Mouse (Mus musculus) adrenal gland, adult 2 months (tissue): ENCODE measurements at regions not wholly inside any gene's neighbourhood (a gene's known extent, or its start where the extent isn't known, plus 50 kb on each side); places are given as distances from the start of the nearest gene placed in this dataset.

Source experiments
- DNase-seq: peaks from one replicate; pipeline ENCODE4 v3.0.0; 2021

- DNase-seq, result no peak
Observed at GRCm38 (mm10) chr2:51327081-51327480, 178.2 kb upstream of the Rnd3 start.

DNA sequence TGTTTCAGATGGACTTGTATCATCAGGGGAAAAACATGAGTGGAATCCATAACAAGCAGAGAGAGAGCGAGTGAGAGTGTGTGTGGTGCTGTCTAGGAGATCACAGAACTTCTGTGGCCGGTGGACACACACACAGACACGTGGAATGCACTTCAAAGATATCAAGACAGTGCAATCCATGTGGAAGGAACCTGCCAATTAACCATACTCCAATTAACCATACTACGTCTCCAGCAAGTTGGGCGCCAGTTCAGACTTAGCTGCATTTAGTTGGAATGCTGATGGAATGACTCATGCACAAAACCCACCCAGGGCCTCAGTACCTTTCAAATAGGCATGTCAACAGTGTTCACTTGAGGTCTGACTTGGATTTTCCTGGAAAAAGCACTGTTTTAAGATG is 172.8 kb upstream of the Rnd3 start:
- DNase-seq, result no peak

GRCm38 (mm10) chr2:51316452-51316851 is 167.5 kb upstream of the Rnd3 start:
- DNase-seq, result no peak

DNA sequence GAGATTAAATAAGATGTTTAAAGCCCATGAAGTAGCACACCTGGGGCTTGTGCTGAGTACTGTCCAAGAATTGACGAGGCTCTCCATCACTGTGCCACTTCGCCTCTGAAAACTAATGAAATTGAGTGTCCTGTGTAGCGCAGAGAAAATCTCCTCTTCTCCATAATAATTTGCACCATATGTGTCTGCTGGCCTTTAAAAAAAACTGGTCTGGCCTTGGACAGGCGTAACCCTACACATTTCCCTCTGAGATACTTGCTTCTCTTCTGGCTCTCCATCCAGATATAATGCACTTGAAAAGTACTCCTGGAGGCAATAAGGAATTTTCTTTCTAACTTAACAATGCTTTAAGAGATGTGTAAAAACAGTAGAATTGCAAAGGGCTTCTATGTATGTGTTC is 164.5 kb upstream of the Rnd3 start:
- DNase-seq, result no peak

GRCm38 (mm10) chr2:51306257-51306656 is 157.3 kb upstream of the Rnd3 start:
- no peak for DNase-seq

- DNase-seq, result peak; percentile 76
Observed at GRCm38 (mm10) chr2:51305411-51305810, 156.5 kb upstream of the Rnd3 start.

GRCm38 (mm10) chr2:51304694-51305093 is 155.8 kb upstream of the Rnd3 start:
- DNase-seq, result peak; percentile 55

DNA sequence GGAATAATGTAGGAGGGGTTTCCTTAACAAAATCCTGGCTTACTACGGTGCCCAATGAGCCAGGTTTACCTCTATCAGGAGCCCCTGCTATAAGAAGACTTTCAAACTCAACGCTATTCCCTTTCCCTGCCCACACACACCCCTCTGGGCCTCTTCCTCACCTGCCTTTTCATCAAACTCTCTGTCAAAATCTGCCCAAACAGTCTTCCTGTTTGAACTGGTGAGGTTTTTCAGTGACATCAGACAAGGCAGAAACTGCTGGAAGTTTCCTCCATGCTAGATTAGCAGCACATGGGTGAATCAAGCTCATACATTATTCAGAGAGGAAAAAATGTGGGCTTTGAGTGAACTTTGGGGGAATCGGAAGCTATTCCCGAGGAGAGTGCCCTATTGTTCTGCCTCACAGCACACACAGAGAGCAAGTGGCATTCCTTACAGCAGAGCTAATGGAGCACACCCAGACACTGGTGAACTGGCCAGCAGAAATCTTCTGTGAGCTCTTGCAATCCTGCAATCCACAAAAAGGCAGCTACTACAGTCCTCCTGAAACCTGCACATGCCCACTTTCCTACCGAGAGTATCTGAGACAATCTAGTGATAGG is 141.8 kb upstream of the Rnd3 start:
- no peak for DNase-seq

- DNase-seq, result no peak
Observed at GRCm38 (mm10) chr2:51288678-51289077, 139.8 kb upstream of the Rnd3 start.

GRCm38 (mm10) chr2:51285632-51286031 is 136.7 kb upstream of the Rnd3 start:
- DNase-seq, result no peak

- no peak for DNase-seq
Observed at GRCm38 (mm10) chr2:51284781-51285225, 135.9 kb upstream of the Rnd3 start.

GRCm38 (mm10) chr2:51279396-51280045 is 130.6 kb upstream of the Rnd3 start:
- DNase-seq, result no peak

DNA sequence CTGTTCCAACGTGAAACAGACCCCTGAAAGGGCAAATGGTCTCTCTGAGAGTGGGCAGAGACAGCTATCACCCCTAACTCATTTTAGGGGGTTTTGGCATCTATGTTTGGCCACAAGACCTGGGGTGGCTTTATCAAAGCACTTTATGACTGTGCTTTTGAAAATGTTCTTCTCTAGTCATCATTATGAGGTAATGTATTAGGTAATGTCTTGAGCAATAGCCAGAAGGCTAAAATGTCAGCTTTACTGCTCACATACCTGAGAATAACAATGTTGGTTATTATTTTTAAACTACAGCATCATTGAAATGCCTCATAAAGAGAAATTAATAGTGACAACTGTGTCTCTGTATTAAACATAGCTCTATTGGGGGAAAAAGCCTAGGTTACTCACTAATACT is 129.9 kb upstream of the Rnd3 start:
- DNase-seq, result no peak

DNA sequence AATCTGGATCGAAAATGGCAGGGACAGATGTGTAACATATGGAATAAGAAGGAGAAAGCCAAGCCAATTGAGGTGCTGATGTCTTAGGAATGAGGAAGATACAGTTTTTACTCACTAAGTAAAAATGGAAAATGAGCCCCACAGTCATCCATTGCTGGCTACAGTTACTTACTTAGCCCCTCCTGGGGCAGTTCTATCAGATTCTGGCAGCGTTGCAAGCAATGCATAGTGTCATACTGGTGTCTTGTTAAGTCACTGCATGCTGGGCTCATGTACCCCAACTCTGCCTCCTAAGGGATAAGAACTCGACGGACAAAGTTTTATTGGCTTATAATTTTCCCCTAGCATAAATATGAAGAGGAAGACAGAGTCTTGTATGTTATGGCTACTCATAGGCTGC is 129.4 kb upstream of the Rnd3 start:
- no peak for DNase-seq

DNA sequence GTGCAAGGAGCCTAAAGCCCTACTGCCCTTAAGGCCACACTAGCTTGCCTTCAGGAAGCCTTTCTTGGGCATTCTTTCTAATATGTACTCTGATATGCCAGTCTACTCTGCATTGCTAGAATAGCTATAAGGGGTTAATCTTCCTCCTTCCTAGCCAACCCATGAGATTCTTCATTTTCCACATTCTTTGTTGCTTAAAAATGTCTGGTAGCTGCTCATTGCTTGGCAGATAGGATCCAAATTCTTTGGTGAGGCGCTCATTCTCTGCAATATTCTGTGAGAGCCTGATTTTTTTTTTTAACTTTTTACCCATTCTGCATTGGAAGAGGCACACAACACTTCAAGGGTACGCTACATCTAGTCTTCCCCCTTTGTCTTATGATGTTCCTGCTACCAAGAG is 127.7 kb upstream of the Rnd3 start:
- DNase-seq, result no peak

- DNase-seq, result no peak
Observed at GRCm38 (mm10) chr2:51273300-51273699, 124.4 kb upstream of the Rnd3 start.

- DNase-seq, result no peak
Observed at GRCm38 (mm10) chr2:51268532-51268931, 119.6 kb upstream of the Rnd3 start.

- no peak for DNase-seq
Observed at GRCm38 (mm10) chr2:51267662-51268061, 118.8 kb upstream of the Rnd3 start.

DNA sequence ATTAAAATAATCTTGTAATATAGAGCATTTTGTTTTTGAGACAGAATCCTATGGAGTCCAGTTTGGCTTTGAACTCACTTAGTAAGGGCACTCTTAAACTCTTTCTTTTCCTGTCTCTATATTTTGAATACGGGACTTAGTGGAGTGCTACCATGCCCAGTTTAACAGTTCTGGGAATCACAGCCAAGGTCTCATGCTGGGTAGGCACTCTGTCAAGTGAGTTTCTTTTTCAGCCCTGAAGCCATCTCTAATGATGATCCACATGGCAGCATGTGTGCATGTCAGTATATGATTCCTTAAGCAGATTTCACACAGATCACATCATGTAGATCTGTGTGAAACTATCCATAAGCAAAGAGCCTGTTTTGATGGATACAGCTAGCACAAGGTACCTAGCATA is 113.6 kb upstream of the Rnd3 start:
- DNase-seq, result no peak

DNA sequence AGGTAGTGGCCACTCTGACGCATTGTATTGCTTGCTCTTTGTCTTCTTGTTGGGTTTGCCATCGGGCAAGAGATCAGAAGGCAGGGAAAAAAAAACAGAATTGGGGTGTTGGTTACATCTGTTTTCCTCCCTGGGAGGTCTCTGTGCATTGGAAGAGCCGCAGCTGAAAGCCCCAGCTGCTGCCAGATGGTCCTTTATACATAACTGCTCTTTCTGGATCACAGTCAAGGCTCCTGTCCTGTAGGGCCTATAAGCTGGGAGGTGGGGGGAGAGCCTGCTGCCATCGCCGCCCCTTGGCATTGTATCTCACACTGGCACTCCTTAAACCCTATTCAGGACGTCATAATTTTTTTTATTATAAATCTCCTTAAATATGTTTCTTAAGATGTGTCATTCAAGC is 101.9 kb upstream of the Rnd3 start:
- DNase-seq, result no peak

- DNase-seq, result no peak
Observed at GRCm38 (mm10) chr2:51241573-51241972, 92.7 kb upstream of the Rnd3 start.

- no peak for DNase-seq
Observed at GRCm38 (mm10) chr2:51240000-51240399, 91.1 kb upstream of the Rnd3 start.

GRCm38 (mm10) chr2:51238992-51239391 is 90.1 kb upstream of the Rnd3 start:
- no peak for DNase-seq
